Mouse (Mus musculus) left cerebral cortex, adult 18-20 months (tissue): Measurements from ENCODE around the gene Dpysl4. TPM values are rescaled to one million over a fixed set of nuclear protein-coding genes. Genes with fewer than 3 reads are reported as not detected.
A peak's percentile ranks its signal among the peaks of the same experiment; 100 is the strongest.

ENCODE experiments used
- DNase-seq, 2 experiments: peaks; one replicate each; pipeline ENCODE4 v3.0.0; 2021 to 2022; ENCODE audit warnings: low spot score in 2 of 2, mixed read lengths in 1 of 2
- total RNA-seq, 2 experiments: library from RNA; stranded (reverse); gene quantifications; 2 replicates each; pipeline ENCODE4 v1.2.3; 2021

Gene Dpysl4
- total RNA-seq, 2 experiments from 2014 or later = 41.8 to 46.8 TPM

DNA sequence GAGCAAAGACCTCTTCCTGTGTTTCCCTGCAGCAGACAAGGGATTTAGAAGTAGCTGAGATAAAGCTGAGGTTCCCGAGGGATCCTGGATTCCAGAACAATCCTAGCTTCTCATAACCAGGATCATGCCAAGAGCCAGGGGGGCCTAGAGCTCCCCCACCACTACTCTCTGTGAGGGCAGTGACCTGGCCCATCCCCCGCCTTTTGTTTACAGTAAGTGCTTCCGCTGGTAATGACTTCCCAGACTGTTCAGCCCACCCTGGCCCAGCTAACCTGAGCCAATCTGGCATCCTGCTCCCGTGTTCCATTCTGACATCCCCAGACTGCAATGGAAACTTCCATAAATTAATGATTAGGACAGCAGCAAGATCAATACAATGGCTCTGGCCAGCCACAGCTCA is 61.6 kb downstream of the Dpysl4 start:
- DNase-seq = no peak

DNA sequence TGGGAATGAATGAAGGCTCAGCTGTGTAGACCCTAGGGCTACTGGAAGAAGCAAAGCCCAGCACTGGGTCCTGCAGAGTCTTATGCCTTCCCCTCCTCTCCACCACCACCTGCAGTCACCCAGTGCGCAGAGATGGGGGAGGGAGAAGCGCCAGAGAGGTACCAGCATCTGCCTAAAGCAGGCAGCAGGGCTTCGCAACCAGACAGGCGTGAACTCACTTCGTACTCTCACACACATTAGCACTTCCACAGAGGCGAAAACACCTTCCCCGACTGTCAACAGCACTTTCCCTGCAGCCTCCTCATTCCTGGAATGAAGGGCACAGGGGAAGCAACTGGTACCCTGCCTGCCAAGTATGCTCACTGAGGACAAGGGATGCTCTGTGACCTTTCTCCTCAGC is 63.6 kb downstream of the Dpysl4 start:
- peak; percentile 45 to 51 for DNase-seq

GRCm38 (mm10) chr7:139151116-139151515 is 65.3 kb downstream of the Dpysl4 start:
- peak; percentile 38 to 67 for DNase-seq

Other genes starting within 250 kb of the Dpysl4 start
- gene Ppp2r2d, start 239.9 kb upstream of the Dpysl4 start, total RNA-seq = 10 to 100 TPM; 73.4 to 75.4 TPM
- 10 to 100 TPM; 38.9 to 41.1 TPM for gene Mapk1ip1, start 239.7 kb upstream of the Dpysl4 start, total RNA-seq
- 100 to 1,000 TPM; 132 to 142 TPM for gene Bnip3, start 176.5 kb upstream of the Dpysl4 start, total RNA-seq
- gene Jakmip3, start 145.3 kb upstream of the Dpysl4 start, total RNA-seq = 10 to 100 TPM; 45.8 to 52.1 TPM
- 10 to 100 TPM in 1 of 2 experiments, 1 to 10 TPM in 1; 6.6 to 10.6 TPM for gene Lrrc27, start 127.0 kb downstream of the Dpysl4 start, total RNA-seq
- gene Stk32c, start 127.3 kb downstream of the Dpysl4 start, total RNA-seq = 100 to 1,000 TPM; 179 to 185 TPM
- 10 to 100 TPM; 14.1 to 15.1 TPM for gene Pwwp2b, start 162.5 kb downstream of the Dpysl4 start, total RNA-seq